Mouse (Mus musculus) liver, adult 2 months (tissue): Measurements from ENCODE around the gene Fam221b.

Experiments
- CTCF ChIP-seq: fragments of 200-500 bp; IDR thresholded peaks from 2 replicates; pipeline ENCODE4 v1.5.1; 2011; ENCODE audit warnings: low read depth, low read length, control low read depth
- POLR2A ChIP-seq: fragments of 200-500 bp; IDR thresholded peaks from 2 replicates; pipeline ENCODE4 v1.6.1; 2011; ENCODE audit warnings: low read length, control low read depth; ENCODE audit not compliant: insufficient read depth; ENCODE audit errors: extremely low read depth

DNA sequence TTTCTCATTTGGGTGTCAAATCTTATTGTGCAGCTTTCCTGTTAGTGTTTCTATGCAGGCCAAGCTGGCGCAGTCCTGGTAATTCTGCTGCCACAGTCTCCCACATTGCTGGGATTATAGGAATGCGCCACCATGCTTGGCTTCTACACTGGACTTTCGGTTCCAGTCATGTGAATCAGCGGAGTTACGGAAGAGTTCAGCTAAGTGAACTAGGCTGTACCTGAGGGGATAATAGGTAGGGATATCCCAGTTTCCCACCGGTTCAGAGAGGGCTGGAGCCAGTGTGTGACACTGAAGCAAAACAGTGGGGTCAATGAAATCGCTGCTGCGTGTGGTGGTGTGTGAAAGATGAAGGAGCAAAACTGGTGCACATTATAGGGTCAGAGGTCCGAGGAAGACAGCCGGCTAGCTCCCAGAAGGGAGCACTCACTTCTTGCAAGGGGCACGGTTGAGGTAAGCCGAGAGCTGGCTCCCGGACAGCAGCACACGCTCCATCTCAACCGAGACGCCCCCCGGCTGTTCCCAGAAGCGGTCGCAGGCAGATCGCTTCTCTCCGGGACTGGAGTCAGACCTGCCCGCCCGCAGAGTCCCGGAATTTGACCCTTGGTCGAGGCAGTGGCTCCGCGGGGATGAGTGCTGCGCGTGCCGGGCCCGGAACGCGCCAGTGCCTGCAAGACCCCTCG, 13.1 kb downstream of the Fam221b start:
- TF ChIP-seq CTCF (no peak), POLR2A (no peak)
